In the genomic region with DNA sequence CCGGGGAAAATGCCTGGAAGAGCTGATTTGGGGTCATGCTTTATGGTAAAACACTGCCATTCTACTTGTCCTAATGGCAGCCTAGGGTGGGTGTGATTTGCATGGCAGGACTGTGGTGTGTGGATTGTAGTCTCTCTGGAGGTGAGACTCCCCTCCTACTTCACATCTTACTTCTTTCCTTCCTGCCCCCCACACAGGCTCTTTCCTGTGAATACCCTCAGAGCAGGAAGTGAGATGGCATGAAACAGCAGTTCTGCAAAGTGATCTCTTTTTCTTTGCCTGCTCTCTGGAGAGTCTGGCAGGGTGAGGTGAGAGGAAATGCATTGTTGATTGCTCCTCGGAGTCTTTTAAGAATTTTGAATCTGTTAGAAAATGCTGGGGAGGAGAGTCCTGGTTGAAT, we compare ENCODE assay signal across 14 mouse cellular contexts.
A peak's percentile ranks its signal among the peaks of the same experiment; 100 is the strongest.
DNase-seq lines count a peak whose midpoint lies in the region; ATAC-seq and TF ChIP-seq lines count a peak whose summit lies in the region.
"Had no signal": no experiment of that assay in that cellular context is flagged by ENCODE, and none has a peak within 500 bp of the region (broad histone marks: within the 10 kb centered on the region; RNA-seq: fewer than 3 reads in every experiment).

No protein-coding gene starts in this region.

- no peak overlapping the region for H3K4me2 ChIP-seq in midbrain, embryonic 14.5 days (ENCODE audit: low read length)
- no peak overlapping the region for H3K4me2 ChIP-seq in neural tube, embryonic 14.5 days (ENCODE audit: low read depth, low read length)
- H3K4me2 ChIP-seq: embryonic facial prominence, embryonic 12.5 days; forebrain, embryonic 12.5 days; heart, embryonic 12.5 days; hindbrain, embryonic 12.5 days had no signal

- ATAC-seq in midbrain, embryonic 14.5 days (ENCODE audit: low FRiP score, low TSS enrichment) = no peak
- 0 out of 2 replicates have a peak, but pooled peaks have one; percentile 38 for ATAC-seq in neural tube, embryonic 14.5 days (ENCODE audit: low read depth)
- ATAC-seq: forebrain, embryonic 16.5 days had no signal

- 47% methylated on average over 2 of the region's 2 CpGs for WGBS in midbrain, embryonic 14.5 days
- WGBS in midbrain, embryonic 10.5 days = 84% methylated on average over 2 of the region's 2 CpGs
- 42% methylated on average over 2 of the region's 2 CpGs for WGBS in neural tube, embryonic 14.5 days

- no peaks in the 10 kb centered on the region for H3K36me3 ChIP-seq in midbrain, embryonic 14.5 days (ENCODE audit: control insufficient read depth, insufficient read depth, low read length)
- H3K36me3 ChIP-seq in midbrain, embryonic 10.5 days = no peaks in the 10 kb centered on the region
- H3K36me3 ChIP-seq in neural tube, embryonic 14.5 days (ENCODE audit: control insufficient read depth, insufficient read depth, low read length) = no peaks in the 10 kb centered on the region
- H3K36me3 ChIP-seq: embryonic facial prominence, embryonic 12.5 days; forebrain, embryonic 12.5 days; heart, embryonic 12.5 days; hindbrain, embryonic 12.5 days had no signal

- no peak for TF ChIP-seq CTCF in gastrocnemius, adult 2 months (IDR thresholded peaks at IDR 0.05)

- H3K27ac ChIP-seq in midbrain, embryonic 14.5 days (replicated peaks; ENCODE audit: low read depth, low read length) = no peak overlapping the region
- no peak overlapping the region for H3K27ac ChIP-seq in midbrain, embryonic 10.5 days (replicated peaks)
- H3K27ac ChIP-seq in neural tube, embryonic 14.5 days (ENCODE audit: low read depth, low read length) = no peak overlapping the region
- H3K27ac ChIP-seq in gastrocnemius, adult 2 months = no peak overlapping the region
- H3K27ac ChIP-seq: embryonic facial prominence, embryonic 12.5 days; forebrain, embryonic 12.5 days; hindbrain, embryonic 12.5 days had no signal

- peak; percentile 5 for DNase-seq in midbrain, embryonic 14.5 days
- DNase-seq in midbrain, embryonic 10.5 days (ENCODE audit: low spot score) = no peak
- DNase-seq in retina, embryonic 14.5 days (ENCODE audit: low spot score) = peak; percentile 1
- no peak for DNase-seq in retina, postnatal 1 day
- DNase-seq in gastrocnemius, adult 2 months = no peak
- DNase-seq in adrenal gland, adult 2 months = no peak
- DNase-seq: cerebellum, adult 8-10 months; gastrocnemius, postnatal 14 days had no signal

- 0 out of 2 replicates have a peak, but pooled peaks cover 3% of the 10 kb centered on the region for H3K4me1 ChIP-seq in midbrain, embryonic 14.5 days (ENCODE audit: control insufficient read depth, insufficient read depth, low read length)
- 0 out of 2 replicates have a peak, but pooled peaks cover 5% of the 10 kb centered on the region for H3K4me1 ChIP-seq in midbrain, embryonic 10.5 days
- no peaks in the 10 kb centered on the region for H3K4me1 ChIP-seq in neural tube, embryonic 14.5 days (ENCODE audit: control insufficient read depth, insufficient read depth, low read length)
- H3K4me1 ChIP-seq: embryonic facial prominence, embryonic 12.5 days; heart, embryonic 12.5 days had no signal

- no peak overlapping the region for H3K4me3 ChIP-seq in midbrain, embryonic 14.5 days (replicated peaks; ENCODE audit: low read depth, low read length)
- no peak overlapping the region for H3K4me3 ChIP-seq in midbrain, embryonic 10.5 days
- no peak overlapping the region for H3K4me3 ChIP-seq in neural tube, embryonic 14.5 days (ENCODE audit: low read depth, low read length)
- H3K4me3 ChIP-seq in gastrocnemius, adult 2 months = no peak overlapping the region
- H3K4me3 ChIP-seq: embryonic facial prominence, embryonic 12.5 days; forebrain, embryonic 12.5 days; heart, embryonic 12.5 days; hindbrain, embryonic 12.5 days had no signal

- no peaks in the 10 kb centered on the region for H3K9me3 ChIP-seq in midbrain, embryonic 14.5 days (ENCODE audit: control insufficient read depth, low read length)
- H3K9me3 ChIP-seq in midbrain, embryonic 10.5 days (replicated peaks) = no peaks in the 10 kb centered on the region
- H3K9me3 ChIP-seq in neural tube, embryonic 14.5 days (ENCODE audit: control insufficient read depth, low read length) = no peaks in the 10 kb centered on the region
- H3K9me3 ChIP-seq: embryonic facial prominence, embryonic 12.5 days; forebrain, embryonic 12.5 days; heart, embryonic 12.5 days; hindbrain, embryonic 12.5 days had no signal

- intact Hi-C loops in gastrocnemius, adult 2 months (cut with DNase I) = no loop called here

- H3K9ac ChIP-seq in midbrain, embryonic 14.5 days (replicated peaks; ENCODE audit: low read length) = no peak overlapping the region
- no peak overlapping the region for H3K9ac ChIP-seq in neural tube, embryonic 14.5 days (replicated peaks; ENCODE audit: low read depth, low read length)
- H3K9ac ChIP-seq: embryonic facial prominence, embryonic 12.5 days; forebrain, embryonic 12.5 days; heart, embryonic 12.5 days; hindbrain, embryonic 12.5 days had no signal

- no peaks in the 10 kb centered on the region for H3K27me3 ChIP-seq in midbrain, embryonic 14.5 days (ENCODE audit: control insufficient read depth, insufficient read depth, low read length)
- peaks cover 8% of the 10 kb centered on the region; the same call in 1 of the 2 replicates for H3K27me3 ChIP-seq in midbrain, embryonic 10.5 days (ENCODE audit: low read depth, poor library complexity, severe bottlenecking)
- no peaks in the 10 kb centered on the region for H3K27me3 ChIP-seq in neural tube, embryonic 14.5 days (ENCODE audit: control insufficient read depth, insufficient read depth, low read length)
- H3K27me3 ChIP-seq: embryonic facial prominence, embryonic 12.5 days; forebrain, embryonic 12.5 days; heart, embryonic 12.5 days; hindbrain, embryonic 12.5 days had no signal

Comparison
In these comparisons a context has a peak if more than half of its experiments do, and no peak if none do; other contexts are left out.
1. DNase-seq: peak in midbrain, embryonic 14.5 days (single experiment) and retina, embryonic 14.5 days (single experiment); none in midbrain, embryonic 10.5 days (single experiment), retina, postnatal 1 day (single experiment), gastrocnemius, adult 2 months (single experiment) and adrenal gland, adult 2 months (single experiment).